Mouse (Mus musculus) frontal cortex, adult 2 months (tissue): ENCODE measurements around the gene Ggact. TPM values are rescaled to one million over a fixed set of nuclear protein-coding genes. Genes with fewer than 3 reads are reported as not detected.

ENCODE experiments used
- DNase-seq, 2 experiments: peaks; one replicate each; pipeline ENCODE4 v3.0.0; 2022; ENCODE audit warnings: low spot score in 1 of 2; ENCODE audit errors: extremely low spot score in 1 of 2
- polyA plus RNA-seq: library from polyadenylated mRNA; depleted of rRNA; stranded (reverse); fragments of >200 nt; gene quantifications from 2 replicates; pipeline ENCODE4 v1.2.3, GENCODE M21; 2012

Ggact gene
- polyA plus RNA-seq, 1 experiment = 53.7 TPM

GRCm38 (mm10) chr14:122871841-122872580 is 41.5 kb downstream of the Ggact start:
- no peak for DNase-seq

- no peak for DNase-seq
Measured at GRCm38 (mm10) chr14:122869831-122870230, 43.7 kb downstream of the Ggact start.

DNA sequence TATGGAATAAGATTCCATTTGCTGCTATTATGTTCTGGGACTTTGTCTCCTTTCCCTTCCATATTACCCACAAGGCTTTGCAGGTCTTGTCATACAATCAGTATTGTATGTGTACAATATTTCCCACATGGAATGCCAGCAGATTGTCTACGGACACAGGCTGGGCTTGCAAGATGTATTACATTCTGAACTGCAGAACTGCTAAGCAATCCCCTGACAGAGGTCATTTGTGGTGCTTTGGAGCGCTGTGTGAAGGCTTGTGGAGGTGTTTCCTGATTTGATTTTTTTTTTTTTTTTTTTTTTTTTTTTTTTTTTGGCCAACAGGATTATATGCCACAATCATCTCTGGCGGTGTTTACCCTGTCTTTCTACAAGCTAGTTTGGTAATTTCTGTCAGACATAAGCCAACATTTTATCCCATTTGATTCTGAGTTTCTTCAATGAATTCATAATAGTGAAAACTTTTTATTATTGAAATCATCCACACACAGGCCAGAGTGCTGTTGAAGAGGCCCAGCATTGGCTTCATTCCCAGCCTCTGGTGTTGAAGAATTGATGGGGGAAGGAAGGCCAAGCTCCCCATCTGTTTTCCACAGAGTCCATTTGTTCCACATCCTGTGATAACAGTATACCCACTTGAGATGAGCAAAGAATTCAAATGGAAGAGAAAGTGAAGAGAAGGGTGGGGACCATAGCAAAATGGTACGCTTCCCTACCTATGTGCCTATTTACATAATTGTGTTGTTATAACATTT is 45.8 kb downstream of the Ggact start:
- peak in 1 of 2 experiments; percentile 33 for DNase-seq

- DNase-seq = no peak
Measured at GRCm38 (mm10) chr14:122865462-122866129, 48.0 kb downstream of the Ggact start.

DNA sequence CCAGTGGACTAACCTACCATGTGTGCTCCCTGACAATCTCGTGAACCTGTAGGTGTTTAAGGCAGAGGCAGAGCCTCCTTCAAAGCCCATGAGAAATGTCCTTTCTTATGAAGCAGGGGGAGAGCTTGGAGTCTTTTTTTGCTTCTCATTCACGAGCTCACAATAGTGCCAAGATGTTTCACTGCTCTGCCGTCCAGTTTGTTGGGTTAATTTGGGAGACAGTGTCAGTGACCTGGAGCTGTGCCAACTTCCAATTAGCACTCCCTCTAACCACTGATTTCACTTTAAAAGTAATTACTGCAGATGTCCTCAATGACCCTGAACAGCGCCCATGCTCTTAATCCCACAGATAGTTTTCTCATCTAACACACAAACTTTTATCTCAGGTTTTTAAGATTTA is 50.9 kb downstream of the Ggact start:
- peak in 1 of 2 experiments; percentile 25 for DNase-seq

DNA sequence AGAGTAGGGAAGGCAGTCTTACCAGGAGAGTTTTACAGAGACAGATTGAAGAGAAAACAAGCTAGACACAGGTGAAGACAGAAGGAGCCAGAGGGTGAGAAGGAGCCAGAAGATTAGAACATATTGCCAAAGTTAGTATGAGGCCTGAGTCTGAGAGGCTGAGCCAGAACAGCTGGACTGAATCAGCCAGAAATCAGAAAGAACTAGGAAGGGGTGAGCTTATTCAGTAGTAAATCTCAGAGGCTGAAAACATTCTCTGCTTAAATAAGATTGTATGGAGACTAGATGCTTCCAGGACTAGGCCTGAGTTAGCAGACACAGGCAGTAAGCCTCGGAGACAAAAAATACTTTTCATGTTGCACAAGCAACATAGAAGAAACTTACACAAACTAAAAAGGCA is 53.8 kb downstream of the Ggact start:
- DNase-seq = no peak

GRCm38 (mm10) chr14:122852506-122853057 is 61.0 kb downstream of the Ggact start:
- no peak for DNase-seq

GRCm38 (mm10) chr14:122837018-122837417 is 76.5 kb downstream of the Ggact start:
- DNase-seq = no peak

GRCm38 (mm10) chr14:122836221-122836620 is 77.3 kb downstream of the Ggact start:
- DNase-seq = no peak

DNA sequence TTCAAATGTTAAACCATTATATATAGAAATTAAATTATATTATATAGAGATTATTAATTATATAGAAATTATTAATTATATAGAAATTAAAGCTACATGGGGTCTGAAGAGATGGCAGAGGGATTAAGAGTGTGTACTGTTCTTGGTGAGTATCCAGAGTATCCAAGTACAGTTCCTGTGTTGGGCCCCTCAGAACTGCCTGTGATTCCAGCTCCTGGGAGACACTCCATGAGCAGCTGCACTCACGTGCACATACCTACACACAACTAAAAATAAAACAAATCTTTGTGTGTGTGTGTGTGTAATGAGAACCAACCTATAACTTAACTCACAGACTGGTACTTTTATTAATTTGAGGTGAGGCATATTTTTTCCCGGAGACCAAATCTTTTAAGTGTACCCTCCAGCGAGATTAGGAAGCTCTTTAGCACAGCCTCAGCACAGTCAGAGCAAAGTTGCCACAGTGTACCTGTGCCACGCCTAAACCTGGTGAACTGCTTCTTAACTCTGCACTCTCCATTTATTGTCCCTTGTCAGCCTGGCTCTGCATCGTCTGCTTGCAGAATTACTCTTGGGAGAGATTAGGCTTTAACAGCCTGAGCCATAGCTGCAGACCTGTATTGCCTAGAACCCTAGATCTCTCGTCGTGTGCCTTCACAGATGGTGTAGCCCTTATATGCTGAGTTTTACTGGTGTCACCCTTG is 77.9 kb downstream of the Ggact start:
- no peak for DNase-seq

- no peak for DNase-seq
Measured at GRCm38 (mm10) chr14:122834753-122835152, 78.8 kb downstream of the Ggact start.

- DNase-seq = no peak
Measured at GRCm38 (mm10) chr14:122833666-122834065, 79.9 kb downstream of the Ggact start.

DNA sequence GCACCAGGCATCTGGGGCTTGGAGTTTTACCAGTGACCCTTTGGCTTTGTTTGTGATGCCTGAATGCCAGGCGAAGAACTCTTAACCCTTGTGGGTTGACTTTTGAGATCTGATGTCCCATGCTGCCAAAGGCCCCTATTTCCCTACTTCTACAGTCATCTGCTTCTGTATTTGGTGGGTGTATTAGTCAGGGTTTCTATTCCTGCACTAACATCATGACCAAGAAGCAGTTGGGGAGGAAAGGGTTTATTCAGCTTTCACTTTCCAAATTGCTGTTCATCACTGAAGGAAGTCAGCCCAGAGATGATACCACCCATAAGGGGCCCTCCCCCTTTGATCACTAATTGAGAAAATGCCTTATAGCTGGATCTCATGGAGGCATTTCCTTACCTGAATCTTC is 83.1 kb downstream of the Ggact start:
- no peak for DNase-seq

DNA sequence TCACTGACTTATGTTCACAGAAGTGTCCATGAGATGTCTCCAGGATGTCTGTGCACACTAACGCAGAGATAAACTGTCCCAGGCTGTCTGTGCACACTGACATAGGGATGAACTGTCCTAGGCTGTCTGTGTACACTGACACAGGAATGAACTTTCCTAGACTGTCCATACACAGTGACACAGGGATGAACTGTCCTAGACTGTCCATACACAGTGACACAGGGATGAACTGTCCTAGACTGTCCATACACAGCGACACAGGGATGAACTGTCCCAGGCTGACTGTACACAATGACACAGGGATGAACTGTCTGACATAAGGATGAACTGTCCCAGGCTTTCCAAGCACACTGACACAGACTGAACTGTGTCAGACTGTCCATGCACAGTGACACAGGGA is 88.1 kb downstream of the Ggact start:
- DNase-seq = no peak

DNA sequence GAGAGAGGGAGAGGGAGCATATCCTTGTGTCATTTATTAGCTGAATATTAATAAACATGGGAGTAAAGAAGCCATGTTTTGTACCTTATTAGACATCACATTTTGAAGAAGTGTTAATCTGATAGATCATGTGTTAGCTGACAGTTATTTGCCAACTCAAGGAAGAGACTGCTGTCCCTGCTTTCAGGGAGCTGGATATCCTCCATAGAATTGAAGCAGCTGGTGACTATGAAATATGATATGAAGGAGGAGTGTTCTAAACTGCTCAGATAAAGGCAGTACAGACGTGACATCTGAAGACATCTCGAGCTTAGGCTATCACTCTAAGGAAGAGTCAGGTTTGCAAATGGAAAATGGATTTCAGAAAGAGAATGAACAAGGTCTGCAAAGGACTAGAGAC is 89.8 kb downstream of the Ggact start:
- DNase-seq = no peak

GRCm38 (mm10) chr14:122821002-122821401 is 92.6 kb downstream of the Ggact start:
- DNase-seq = no peak

DNA sequence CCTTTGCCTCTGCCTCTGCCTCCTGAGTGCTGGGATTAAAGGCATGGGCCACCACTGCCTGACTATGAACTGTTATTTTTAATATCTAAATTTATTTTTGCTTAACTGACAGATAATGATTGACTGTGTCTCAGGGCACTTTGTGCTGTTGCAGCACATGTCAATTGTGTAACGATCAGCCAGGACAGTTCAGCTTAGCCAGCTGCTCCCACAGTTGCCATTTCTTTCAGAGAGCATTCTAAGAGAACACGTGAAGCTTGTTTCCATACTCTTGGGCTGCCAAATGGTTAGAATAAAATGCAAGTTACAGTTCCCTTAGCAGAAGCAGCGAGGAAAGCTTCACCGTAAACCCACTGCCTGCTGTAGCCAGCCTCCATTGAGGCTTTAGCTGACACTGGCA is 113.3 kb downstream of the Ggact start:
- no peak for DNase-seq

- DNase-seq = no peak
Measured at GRCm38 (mm10) chr14:122793368-122793767, 120.2 kb downstream of the Ggact start.

- DNase-seq = no peak
Measured at GRCm38 (mm10) chr14:122790111-122790510, 123.4 kb downstream of the Ggact start.

- no peak for DNase-seq
Measured at GRCm38 (mm10) chr14:122788199-122788598, 125.4 kb downstream of the Ggact start.

- peak in 1 of 2 experiments; percentile 9 for DNase-seq
Measured at GRCm38 (mm10) chr14:122784701-122785100, 128.9 kb downstream of the Ggact start.
